Mouse (Mus musculus) neutrophil, adult 5-6 weeks (primary cell): ENCODE results near the gene Tmem108. TPM values are rescaled to one million over a fixed set of nuclear protein-coding genes. Genes with fewer than 3 reads are reported as not detected.

Experiments used
- ATAC-seq: fragments of 151-379, 151-347 bp; 2 replicates; pipeline ENCODE4 v1.8.0; 2017; ENCODE audit warnings: mild to moderate bottlenecking, moderate TSS enrichment; ENCODE audit not compliant: insufficient number of reproducible peaks, poor library complexity, low FRiP score, severe bottlenecking; ENCODE audit errors: extremely low read depth
- total RNA-seq: library from RNA; stranded (forward); fragments of 200-1000 nt; gene quantifications from 2 replicates; pipeline ENCODE4 v1.2.3, GENCODE M21; 2017

Gene Tmem108
- total RNA-seq, 1 experiment from 2014 or later: 4.2 TPM

DNA sequence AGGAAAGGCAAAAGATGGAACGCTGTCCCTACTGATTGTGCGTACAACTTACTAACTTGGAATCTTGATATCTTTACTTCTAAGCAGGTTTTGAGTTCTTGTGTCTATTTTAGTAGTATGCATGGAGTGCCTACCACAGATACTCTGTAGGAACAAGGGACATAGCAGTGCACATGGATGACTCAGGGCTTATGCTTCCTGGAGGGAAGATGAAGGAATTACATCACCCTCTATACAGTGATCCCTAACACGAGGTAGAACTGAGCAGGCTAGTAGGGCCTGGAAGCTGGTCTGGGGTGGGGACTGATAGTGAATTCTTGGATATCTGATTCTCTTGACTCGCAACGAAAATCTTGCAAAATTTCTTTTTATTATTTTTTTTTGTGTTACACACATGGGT lies 185.7 kb downstream of the Tmem108 start:
- ATAC-seq: no peak

DNA sequence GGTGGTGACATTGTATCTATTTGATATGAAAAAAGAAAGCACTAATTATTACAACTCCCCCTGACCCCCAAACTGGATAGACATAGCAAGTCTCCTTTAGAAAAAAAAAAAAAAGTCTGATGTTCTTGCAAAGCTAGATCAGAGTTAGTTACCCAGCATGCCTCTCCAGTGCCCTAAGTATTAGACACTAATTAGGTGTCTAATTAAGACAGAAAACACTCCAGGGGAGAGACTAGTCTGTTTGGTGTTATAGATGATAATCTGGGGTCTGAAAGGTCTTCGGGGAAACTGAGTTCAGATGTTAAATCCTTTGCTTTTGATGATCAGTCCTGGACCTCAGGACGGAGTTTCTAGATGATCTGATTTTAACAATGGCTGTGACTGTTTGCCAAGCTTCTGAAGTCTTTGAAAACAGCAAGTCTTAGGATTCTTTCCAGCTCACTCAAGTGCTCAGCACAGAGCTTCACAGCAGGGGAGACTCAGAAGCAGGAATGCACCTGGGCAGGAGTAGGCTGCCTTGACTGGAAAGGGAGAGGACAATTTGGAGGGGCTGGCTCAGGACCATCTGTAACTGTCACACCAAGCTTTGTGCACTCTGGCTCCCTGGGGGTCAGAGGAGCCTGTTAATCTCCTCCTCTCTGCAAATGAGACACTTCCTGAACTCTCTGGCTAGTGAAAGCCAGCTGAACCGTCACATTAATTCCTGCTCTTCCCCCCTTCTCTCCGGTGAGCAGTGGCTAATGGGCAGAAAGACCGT lies 187.5 kb downstream of the Tmem108 start:
- no peak for ATAC-seq

DNA sequence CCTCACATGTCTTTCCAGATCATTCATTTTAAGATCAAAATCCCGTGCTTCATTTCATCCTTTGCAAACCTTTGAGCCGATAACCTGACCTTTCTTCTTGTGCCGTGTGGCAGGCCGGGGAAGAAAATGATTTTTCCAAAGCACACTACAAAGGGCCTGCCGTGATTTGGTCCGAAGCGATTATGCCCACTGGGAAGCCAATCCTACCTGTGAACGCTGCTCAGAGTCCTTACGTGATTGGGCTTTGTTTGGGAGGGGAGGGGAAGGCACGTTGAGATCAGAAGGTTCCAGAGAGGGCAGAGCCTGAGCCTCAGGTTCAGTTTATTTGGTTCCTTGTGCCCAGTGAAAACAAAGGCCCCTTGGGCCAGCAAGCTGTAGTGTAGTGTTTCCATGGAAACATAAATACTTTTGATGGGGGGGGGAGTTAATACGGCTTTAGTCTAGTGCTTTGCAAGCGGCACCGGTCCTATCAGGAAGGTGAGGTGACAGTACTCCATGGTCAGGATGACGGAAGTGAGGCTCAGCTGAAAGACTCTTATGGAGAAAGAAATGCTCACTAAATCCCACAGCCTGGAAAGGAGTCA lies 191.4 kb downstream of the Tmem108 start:
- no peak for ATAC-seq

DNA sequence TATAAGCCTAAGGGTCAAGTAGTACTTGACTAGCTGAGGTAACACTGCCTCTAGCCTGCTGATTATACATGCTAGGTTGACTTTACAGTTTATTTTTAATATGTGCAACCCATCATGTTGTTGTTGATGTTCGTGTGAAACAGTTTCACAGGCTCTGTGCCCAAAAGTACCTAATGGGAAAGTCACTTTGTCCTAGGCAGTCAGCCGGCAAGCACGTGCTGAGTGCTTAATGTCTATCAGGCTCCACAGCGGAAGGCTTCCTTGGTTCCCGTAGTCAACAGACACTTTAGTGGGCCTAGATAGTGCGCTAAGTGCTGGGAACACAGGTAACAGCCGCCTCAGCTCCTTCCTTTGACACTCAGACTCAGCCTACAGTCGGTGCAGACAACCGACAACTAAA lies 192.7 kb downstream of the Tmem108 start:
- ATAC-seq: no peak

DNA sequence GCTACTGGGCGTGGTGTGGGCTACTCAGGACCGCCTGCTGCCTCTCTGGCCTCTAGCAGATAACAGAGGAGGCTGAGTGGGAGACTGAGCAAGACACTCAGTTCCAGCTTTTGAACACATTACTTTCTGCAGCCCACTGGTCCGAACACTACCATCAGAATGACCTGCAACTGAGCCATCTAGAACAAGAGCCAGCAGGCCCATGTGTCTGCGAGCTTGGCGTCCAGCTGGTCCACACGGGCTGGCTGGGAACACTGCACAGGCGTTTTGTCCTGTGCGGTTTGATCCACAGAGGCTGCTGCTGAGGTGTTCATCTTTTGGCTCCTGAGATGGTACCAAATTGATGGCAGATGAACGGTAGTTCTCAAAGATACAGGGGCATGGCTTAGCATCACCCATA lies 196.5 kb downstream of the Tmem108 start:
- no peak for ATAC-seq

DNA sequence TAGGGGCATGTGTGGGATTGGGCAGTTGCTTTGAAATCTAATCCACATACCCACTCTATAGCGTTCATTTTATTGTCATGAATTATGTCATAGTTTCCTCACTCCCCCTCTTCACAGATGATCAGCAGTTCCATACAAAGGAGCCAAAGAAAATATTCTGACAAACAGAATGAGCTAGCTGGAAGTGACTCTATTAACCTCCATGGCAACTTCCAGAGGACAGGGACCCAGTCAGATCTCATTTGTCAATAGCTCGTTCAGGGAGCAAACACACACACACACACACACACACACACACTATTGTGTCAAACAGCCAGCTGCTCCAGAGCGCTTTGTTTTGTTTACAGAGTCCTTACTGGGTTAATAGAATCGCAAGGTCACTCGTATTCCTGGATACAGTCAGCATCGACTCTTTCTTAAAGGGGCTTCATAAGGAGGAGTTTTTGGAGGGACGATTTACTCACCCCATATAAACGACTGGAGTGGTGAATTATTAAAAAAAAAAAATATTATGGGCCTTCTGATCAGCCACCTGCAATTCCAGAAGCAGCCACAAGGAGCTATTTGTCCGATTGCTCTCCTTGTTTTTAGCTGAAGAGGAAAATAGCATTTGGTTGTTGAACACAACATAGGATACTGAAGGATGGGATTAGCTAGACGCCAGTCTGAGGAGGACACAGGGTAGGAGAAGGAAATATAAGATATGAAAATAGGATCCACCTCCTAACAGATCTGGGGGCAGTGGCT lies 197.6 kb downstream of the Tmem108 start:
- ATAC-seq: no peak

DNA sequence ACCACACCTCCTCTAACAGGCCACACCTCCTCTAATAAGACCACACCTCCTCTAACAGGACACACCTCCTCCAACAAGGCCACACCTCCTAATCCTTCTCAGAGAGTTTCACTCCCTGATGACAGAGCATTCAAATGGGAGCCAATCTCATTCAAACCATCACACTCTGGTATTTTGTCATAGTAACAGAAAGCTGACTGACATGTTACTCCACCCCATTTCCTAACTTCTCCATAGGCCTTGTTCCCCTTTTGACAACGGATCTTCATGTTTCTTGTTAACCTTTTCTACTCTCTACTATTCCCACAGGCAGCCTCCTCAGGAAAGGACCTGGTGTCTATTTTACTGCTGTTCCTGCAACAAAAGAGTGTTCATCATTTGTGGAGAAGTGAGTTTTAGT lies 199.6 kb downstream of the Tmem108 start:
- no peak for ATAC-seq

DNA sequence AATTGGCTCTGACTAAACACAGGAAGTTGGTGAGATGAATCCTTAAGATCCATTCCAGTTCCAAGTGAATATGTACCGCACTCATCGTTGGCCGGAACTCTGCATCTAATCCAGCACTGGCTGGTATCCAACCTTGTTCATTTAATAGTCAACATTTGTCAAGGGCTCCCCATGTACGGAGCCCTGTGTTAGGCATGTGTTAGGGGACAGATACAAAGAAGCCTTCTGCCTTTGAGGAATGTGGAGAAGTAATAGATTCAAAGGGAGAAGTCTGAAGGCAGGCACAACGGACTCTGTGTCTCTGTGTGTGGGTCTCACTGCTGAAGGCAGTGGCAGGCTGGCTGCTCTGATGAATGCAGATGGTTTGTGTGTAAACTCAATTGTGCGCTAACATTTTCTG lies 202.9 kb downstream of the Tmem108 start:
- no peak for ATAC-seq

DNA sequence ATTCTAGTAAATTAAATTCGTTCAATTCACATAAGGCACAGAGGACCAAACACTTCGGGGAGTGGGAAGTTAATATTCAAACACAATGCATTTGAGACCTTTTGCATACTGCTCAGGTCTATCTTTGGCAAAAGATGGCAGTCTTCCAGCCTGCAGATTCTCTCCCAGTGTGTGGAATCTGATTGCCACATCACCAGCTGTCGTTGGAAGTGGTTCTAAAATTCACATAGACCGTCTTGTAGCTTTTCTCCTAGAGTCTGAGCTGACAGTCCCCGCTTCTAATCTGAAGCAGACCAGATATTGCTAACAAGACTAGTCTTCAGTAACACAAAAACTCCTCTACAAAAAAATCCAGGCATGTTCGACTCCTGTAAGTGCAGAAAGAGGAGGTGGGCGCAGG lies 203.4 kb downstream of the Tmem108 start:
- ATAC-seq: no peak

DNA sequence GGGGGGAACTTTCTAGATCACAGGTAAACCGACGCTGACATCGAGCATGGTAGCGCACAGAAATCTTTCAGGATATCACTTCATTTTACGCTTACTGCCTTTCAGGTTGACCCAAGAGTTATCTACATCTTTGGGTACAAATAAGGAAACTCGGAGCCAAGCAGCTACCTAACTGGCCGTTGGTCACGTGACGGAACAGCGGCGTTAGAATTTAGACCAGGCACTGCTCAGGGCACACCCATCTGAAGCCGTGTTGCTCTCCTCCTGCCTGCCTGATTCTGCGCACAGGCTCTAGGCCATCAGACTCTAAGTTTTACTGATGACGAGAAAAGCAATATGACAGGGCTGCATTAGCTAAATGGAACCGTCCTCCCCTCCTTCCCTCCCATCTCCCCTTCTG lies 204.6 kb downstream of the Tmem108 start:
- ATAC-seq: no peak

DNA sequence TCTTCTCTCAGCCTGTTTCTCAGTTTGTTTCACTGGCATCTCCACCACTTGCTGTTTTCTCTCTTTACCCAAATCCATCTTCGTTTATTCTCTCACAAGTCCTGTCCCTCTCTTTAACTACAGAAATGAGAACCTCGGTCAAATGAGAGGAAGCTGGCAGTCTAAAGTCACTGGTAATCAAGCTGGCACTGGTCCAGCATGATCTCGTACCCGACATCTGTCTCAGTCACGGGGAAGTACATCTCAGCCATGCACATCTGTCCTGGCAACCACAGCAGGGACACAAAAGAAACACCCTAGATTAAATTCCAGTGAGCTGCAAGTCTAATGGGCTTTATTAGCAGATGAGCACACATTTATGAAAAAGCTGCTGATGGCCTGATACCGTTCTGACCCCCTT lies 206.3 kb downstream of the Tmem108 start:
- ATAC-seq: no peak

DNA sequence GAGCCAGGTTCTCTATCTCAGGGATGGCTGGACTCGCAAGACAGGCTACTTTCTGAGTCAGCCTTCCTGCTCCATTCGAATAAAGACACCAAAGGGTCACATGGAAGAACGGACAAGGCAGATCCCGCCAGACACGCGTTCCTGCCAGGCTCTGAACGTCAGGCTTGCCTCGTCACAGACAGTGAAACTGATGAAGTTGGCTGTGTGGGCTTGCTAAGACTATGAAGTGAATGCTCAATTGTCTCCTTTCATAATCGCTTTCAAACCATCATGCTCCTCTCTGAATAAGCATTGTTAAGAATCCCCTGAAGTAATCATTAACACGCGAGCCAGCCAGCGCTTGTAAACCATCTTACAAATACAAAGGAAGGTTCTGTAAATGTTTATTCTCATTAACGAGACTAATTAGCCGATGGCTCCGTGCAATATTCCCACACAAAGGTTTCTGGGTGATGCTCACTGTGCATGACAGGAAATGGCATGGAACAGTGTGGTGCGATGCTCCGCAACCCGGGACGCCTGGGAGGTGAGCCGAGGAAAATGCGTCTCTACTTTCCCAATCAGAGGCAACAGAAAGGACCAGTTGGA lies 210.9 kb downstream of the Tmem108 start:
- no peak for ATAC-seq

DNA sequence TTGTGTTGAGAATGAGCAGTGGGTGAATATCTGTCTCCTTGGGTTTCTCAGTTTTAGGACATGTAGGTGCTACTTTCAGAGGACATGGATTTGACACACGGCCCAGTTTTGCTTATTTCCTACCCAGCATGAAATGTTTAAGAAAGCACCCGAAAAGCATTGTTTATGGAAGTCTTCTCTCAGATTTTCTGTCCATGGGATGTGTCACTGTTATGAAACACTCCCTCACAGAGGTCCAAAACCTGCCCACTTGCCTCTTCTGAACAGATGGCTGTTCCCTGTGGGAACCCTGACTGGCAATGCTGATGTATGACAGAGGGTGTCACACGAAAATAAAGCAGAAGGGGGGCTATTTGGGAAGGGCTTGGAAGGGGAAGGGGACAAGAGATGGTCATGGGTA lies 212.5 kb downstream of the Tmem108 start:
- no peak for ATAC-seq

DNA sequence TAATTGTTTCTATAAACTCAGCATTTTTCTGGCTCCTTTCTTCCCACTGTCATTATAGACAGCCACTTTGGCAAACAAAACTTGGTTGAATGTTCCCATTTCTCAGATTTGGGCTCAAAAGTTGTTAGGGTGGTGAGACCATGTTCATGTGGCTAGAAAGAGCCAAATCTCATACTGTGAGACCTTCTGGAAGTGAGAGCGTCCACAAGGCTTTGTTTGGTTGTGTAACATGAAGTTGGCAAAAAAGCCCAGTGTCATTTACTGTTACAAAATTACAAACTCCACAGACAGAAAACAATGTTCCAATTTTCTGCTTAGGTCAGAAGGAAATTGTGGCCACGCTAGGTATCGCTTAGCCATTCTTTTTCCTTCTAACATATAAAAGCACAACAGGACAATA lies 213.0 kb downstream of the Tmem108 start:
- ATAC-seq: no peak

DNA sequence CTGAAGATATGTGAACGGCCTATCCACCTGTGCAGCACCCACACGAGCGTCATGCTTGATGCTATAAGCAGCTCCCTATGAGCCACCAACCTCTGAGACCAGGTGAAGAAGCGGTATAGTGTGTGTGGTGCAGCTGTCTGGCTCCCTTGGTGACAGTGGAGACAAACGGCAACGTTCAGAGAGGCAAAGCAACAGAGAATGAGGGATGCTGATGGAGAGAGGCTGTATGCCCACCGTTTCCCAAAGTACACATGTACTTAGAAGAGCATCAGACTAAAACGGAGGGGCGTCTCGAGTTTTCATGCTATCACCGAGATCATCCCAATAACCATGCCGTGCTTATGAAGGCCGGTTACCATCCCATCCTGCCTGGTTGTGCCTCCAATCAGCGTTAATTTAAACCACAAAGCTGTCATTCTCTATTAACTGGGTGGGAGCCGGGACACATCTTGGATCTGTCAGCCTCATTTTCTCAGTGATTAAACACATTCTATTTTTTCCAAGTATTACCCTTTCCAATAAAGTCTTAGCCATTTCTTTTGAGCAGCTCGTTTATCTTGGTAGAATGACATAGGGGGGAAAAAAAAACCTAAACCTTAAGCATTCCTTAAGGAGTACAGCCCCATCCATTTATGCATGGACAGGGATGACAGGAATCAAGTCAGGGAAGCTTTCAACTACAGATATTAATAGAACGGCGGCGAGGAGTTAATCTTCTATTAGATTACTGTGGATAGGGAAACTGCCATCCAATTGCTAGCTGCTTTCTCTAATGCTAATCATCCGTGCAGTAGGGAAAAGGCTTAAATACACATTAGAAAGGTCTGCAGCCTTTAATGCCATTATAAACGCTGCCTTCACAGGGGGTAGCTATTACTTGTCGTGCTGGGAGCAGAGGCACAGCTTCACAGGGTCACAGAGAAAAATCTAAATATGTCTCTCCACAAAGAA lies 214.7 kb downstream of the Tmem108 start:
- ATAC-seq: no peak

DNA sequence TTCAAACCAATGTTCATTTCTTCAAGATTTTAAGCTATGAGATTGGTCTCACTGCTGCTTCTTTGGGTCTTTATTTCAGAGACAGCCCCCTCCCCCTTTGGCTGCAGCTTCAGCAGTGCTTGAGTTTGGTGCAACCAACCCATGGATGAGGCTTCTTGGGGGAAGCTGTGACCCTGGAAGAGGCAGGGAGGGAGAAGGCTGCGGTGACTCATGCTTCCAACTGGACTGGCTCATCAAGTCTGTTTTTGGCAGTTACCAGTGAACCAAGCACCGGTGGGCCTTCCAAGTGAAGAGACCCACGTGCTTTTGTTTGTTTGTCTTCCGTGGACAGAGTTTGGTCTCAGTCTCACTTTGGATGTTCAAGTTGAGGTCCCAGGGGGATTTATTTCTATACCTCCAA lies 215.9 kb downstream of the Tmem108 start:
- no peak for ATAC-seq

DNA sequence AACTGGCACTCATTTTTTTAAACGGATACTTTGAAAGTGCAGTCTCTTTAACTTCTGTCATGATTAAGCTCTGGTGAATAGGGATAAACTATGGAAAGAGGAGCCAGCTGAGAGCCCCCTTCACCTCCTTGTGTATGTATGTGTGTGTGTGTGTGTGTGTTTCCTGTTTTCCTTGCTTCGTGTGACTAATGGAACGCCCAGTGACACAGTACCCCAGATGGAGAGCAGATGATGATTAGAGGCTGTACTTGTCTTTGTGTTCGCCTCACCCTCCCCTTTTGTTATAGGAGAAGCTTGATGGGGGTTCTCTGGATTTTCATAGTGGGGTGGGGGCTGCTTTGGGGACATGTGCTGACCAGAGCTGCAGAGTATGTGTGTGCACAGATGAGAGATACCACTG lies 216.4 kb downstream of the Tmem108 start:
- no peak for ATAC-seq

DNA sequence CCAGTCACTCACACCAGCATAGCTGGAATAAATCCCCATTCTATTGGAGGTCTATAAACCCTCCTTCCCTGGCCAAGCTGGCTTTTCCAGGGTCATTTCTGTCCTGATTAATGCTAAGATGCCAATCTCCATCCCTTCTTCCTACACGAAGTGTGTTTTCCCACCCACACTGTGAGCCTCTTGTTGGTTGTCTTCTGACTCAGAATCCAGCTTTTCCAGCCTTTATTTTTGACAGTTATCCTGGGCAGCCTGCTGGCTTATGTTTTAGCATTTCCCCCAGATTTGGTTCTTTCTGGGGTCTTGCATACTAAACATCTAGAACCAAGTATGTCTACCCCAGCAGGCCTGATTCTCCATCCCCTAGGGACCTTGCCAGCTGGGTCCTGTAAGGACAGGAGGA lies 217.0 kb downstream of the Tmem108 start:
- ATAC-seq: no peak

DNA sequence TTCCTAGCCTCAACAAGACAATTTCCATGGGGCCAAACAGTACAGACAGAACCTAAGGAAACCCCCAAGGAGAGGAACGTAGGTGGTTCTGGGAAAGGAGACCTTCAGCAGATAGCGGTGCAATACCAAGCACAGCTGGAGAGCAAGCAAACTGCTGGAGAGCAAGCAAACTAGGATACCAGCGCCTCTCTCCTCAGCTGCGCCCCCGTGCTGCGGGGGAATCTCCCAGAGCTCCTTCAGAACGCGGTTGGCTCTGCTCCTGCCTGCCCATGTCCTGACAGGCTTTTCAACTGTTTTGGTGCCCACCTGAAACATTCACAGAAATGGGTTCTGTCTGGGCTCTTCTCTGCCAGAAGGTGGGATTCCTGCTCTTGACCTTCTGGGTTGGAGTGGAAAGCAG lies 221.1 kb downstream of the Tmem108 start:
- no peak for ATAC-seq
